ENCODE assay signal across 8 mouse cellular contexts in genomic region chr2:144330352-144330959, GRCm38 (mm10). TPM values are rescaled to one million over a fixed set of nuclear protein-coding genes. Genes with fewer than 3 reads are reported as not detected.
DNase-seq lines count a peak whose midpoint lies in the region; ATAC-seq and TF ChIP-seq lines count a peak whose summit lies in the region.

No protein-coding gene starts in this region.

- under 1% methylated on average over 41 of the region's 41 CpGs for WGBS in forebrain, embryonic 10.5 days
- 1% methylated on average over 40 of the region's 41 CpGs for WGBS in midbrain, embryonic 13.5 days

- peak; percentile 37 for ATAC-seq in midbrain, embryonic 13.5 days
- ATAC-seq in megakaryocyte-erythroid progenitor cell, adult 5-6 weeks (replicated peaks; ENCODE audit: low FRiP score, low TSS enrichment, poor library complexity, severe bottlenecking) = no peak

- H3K4me3 ChIP-seq in gastrocnemius, adult 2 months = peak overlapping the region; percentile 78
- H3K4me3 ChIP-seq in E14TG2a.4 (replicated peaks; ENCODE audit: low read length) = peak overlapping the region; percentile 83
- peak overlapping the region; percentile 55 for H3K4me3 ChIP-seq in forebrain, embryonic 10.5 days
- peak overlapping the region; percentile 51 for H3K4me3 ChIP-seq in midbrain, embryonic 13.5 days (replicated peaks)

- TF ChIP-seq CTCF in gastrocnemius, adult 2 months (IDR thresholded peaks at IDR 0.05) = no peak
- no peak for TF ChIP-seq CTCF in E14TG2a.4 (conservative IDR thresholded peaks at IDR 0.05; ENCODE audit: low read length)

- H3K9me3 ChIP-seq in E14TG2a.4 (ENCODE audit: low read length) = no peaks in the 10 kb centered on the region
- no peaks in the 10 kb centered on the region for H3K9me3 ChIP-seq in forebrain, embryonic 10.5 days
- H3K9me3 ChIP-seq in midbrain, embryonic 13.5 days = no peaks in the 10 kb centered on the region

- intact Hi-C loops in gastrocnemius, adult 2 months (cut with DNase I) = no loop called here

- peaks cover 69% of the 10 kb centered on the region for H3K27me3 ChIP-seq in E14TG2a.4 (ENCODE audit: insufficient read depth, low read length)
- H3K27me3 ChIP-seq in forebrain, embryonic 10.5 days (ENCODE audit: poor library complexity, severe bottlenecking) = peaks cover 88% of the 10 kb centered on the region
- H3K27me3 ChIP-seq in midbrain, embryonic 13.5 days = peaks cover 82% of the 10 kb centered on the region

- peak overlapping the region; percentile 58 for H3K9ac ChIP-seq in midbrain, embryonic 13.5 days (replicated peaks)

- no peaks in the 10 kb centered on the region for H3K36me3 ChIP-seq in E14TG2a.4 (ENCODE audit: insufficient read depth, low read length)
- no peaks in the 10 kb centered on the region for H3K36me3 ChIP-seq in forebrain, embryonic 10.5 days (replicated peaks)
- no peaks in the 10 kb centered on the region for H3K36me3 ChIP-seq in midbrain, embryonic 13.5 days

- no peak overlapping the region for H3K27ac ChIP-seq in gastrocnemius, adult 2 months
- no peak overlapping the region for H3K27ac ChIP-seq in forebrain, embryonic 10.5 days
- H3K27ac ChIP-seq in midbrain, embryonic 13.5 days = no peak overlapping the region

- peaks cover 68% of the 10 kb centered on the region for H3K4me1 ChIP-seq in E14TG2a.4 (replicated peaks; ENCODE audit: low read depth, low read length)
- H3K4me1 ChIP-seq in forebrain, embryonic 10.5 days = peaks cover 40% of the 10 kb centered on the region
- peaks cover 31% of the 10 kb centered on the region for H3K4me1 ChIP-seq in midbrain, embryonic 13.5 days (replicated peaks)

- peak; percentile 27 for DNase-seq in gastrocnemius, adult 2 months
- no peak for DNase-seq in gastrocnemius, postnatal 10 days
- peak; percentile 31 for DNase-seq in forebrain, embryonic 10.5 days (ENCODE audit: extremely low spot score, low spot score)
- peak; percentile 46 to 66 for DNase-seq in kidney, postnatal 25 days
- DNase-seq in cerebellum, postnatal 4 days (ENCODE audit: low spot score in 2 of 2) = no peak

- peak overlapping the region; percentile 93 for H3K4me2 ChIP-seq in midbrain, embryonic 13.5 days (replicated peaks)

RNA-seq across cellular contexts. Expression of gene Ovol2, which starts 1.5 kb away (rescaled TPM):
- total RNA-seq in gastrocnemius, adult 2 months (2021) = not detected
- total RNA-seq in gastrocnemius, postnatal 10 days (2021) = not detected
- polyA plus RNA-seq in forebrain, embryonic 10.5 days (2016; fragmentation: Nextera tagmentation; extraction: Ambion mirVana) = 0.20 and 0.36 TPM in 2 replicates
- polyA plus RNA-seq in midbrain, embryonic 13.5 days (2015; fragmentation: Nextera tagmentation; extraction: Ambion mirVana) = not detected in 2 replicates
- total RNA-seq in megakaryocyte-erythroid progenitor cell, adult 5-6 weeks (2014; fragmentation: Nextera tagmentation) = not detected in 2 replicates
- total RNA-seq in megakaryocyte-erythroid progenitor cell, adult 5-6 weeks (2017) = not detected in 2 replicates

RNA-seq across cellular contexts. Expression of gene Kat14, which starts 38.3 kb away (rescaled TPM):
- 10 to 100 TPM; 21.3 to 25.4 TPM for total RNA-seq in gastrocnemius, adult 2 months (2021)
- total RNA-seq in gastrocnemius, postnatal 10 days (2021) = 10 to 100 TPM; 21.9 to 22.3 TPM
- polyA plus RNA-seq in forebrain, embryonic 10.5 days (2016; fragmentation: Nextera tagmentation; extraction: Ambion mirVana) = 64.7 and 65.7 TPM in 2 replicates
- 31.7 and 39.9 TPM in 2 replicates for polyA plus RNA-seq in midbrain, embryonic 13.5 days (2015; fragmentation: Nextera tagmentation; extraction: Ambion mirVana)
- 62.3 and 96.4 TPM in 2 replicates for total RNA-seq in megakaryocyte-erythroid progenitor cell, adult 5-6 weeks (2014; fragmentation: Nextera tagmentation)
- total RNA-seq in megakaryocyte-erythroid progenitor cell, adult 5-6 weeks (2017) = 29.8 and 33.6 TPM in 2 replicates

RNA-seq across cellular contexts. Expression of gene Pet117, which starts 38.3 kb away (rescaled TPM):
- total RNA-seq in gastrocnemius, adult 2 months (2021) = 1 to 10 TPM; 5.2 to 8.4 TPM
- 1 to 10 TPM; 3.2 to 9.1 TPM for total RNA-seq in gastrocnemius, postnatal 10 days (2021)
- 0.81 TPM in 1 of 2 replicates, not detected in the other for polyA plus RNA-seq in forebrain, embryonic 10.5 days (2016; fragmentation: Nextera tagmentation; extraction: Ambion mirVana)
- 1.6 and 2.2 TPM in 2 replicates for polyA plus RNA-seq in midbrain, embryonic 13.5 days (2015; fragmentation: Nextera tagmentation; extraction: Ambion mirVana)
- not detected in 2 replicates for total RNA-seq in megakaryocyte-erythroid progenitor cell, adult 5-6 weeks (2014; fragmentation: Nextera tagmentation)
- 2.4 TPM in 1 of 2 replicates, not detected in the other for total RNA-seq in megakaryocyte-erythroid progenitor cell, adult 5-6 weeks (2017)

RNA-seq across cellular contexts. Expression of gene Snx5, which starts 59.8 kb away (rescaled TPM):
- 10 to 100 TPM; 52.0 to 60.6 TPM for total RNA-seq in gastrocnemius, adult 2 months (2021)
- total RNA-seq in gastrocnemius, postnatal 10 days (2021) = 10 to 100 TPM; 64.5 to 79.8 TPM
- 132 and 133 TPM in 2 replicates for polyA plus RNA-seq in forebrain, embryonic 10.5 days (2016; fragmentation: Nextera tagmentation; extraction: Ambion mirVana)
- 64.7 and 66.5 TPM in 2 replicates for polyA plus RNA-seq in midbrain, embryonic 13.5 days (2015; fragmentation: Nextera tagmentation; extraction: Ambion mirVana)
- total RNA-seq in megakaryocyte-erythroid progenitor cell, adult 5-6 weeks (2014; fragmentation: Nextera tagmentation) = 326 and 333 TPM in 2 replicates
- total RNA-seq in megakaryocyte-erythroid progenitor cell, adult 5-6 weeks (2017) = 444 and 510 TPM in 2 replicates

RNA-seq across cellular contexts. Expression of gene Mgme1, which starts 60.0 kb away (rescaled TPM):
- total RNA-seq in gastrocnemius, adult 2 months (2021) = 10 to 100 TPM; 10.2 to 11.9 TPM
- total RNA-seq in gastrocnemius, postnatal 10 days (2021) = 1 to 10 TPM; 5.9 to 6.3 TPM
- polyA plus RNA-seq in forebrain, embryonic 10.5 days (2016; fragmentation: Nextera tagmentation; extraction: Ambion mirVana) = 27.1 and 28.0 TPM in 2 replicates
- polyA plus RNA-seq in midbrain, embryonic 13.5 days (2015; fragmentation: Nextera tagmentation; extraction: Ambion mirVana) = 12.9 and 13.0 TPM in 2 replicates
- 9.5 and 16.1 TPM in 2 replicates for total RNA-seq in megakaryocyte-erythroid progenitor cell, adult 5-6 weeks (2014; fragmentation: Nextera tagmentation)
- total RNA-seq in megakaryocyte-erythroid progenitor cell, adult 5-6 weeks (2017) = 24.7 and 31.8 TPM in 2 replicates

Comparison
In these comparisons a context has a peak if more than half of its experiments do, and no peak if none do; other contexts are left out.
1. DNase-seq: peak in gastrocnemius, adult 2 months (single experiment), forebrain, embryonic 10.5 days (single experiment) and kidney, postnatal 25 days (2 of 2); none in gastrocnemius, postnatal 10 days (single experiment) and cerebellum, postnatal 4 days (0 of 2).
2. Peak in every context shown above with its lines, with median percentiles within 50 percentile points of each other: H3K4me3 ChIP-seq.